21 mouse cellular contexts compared by ENCODE assay signal in the genomic region with DNA sequence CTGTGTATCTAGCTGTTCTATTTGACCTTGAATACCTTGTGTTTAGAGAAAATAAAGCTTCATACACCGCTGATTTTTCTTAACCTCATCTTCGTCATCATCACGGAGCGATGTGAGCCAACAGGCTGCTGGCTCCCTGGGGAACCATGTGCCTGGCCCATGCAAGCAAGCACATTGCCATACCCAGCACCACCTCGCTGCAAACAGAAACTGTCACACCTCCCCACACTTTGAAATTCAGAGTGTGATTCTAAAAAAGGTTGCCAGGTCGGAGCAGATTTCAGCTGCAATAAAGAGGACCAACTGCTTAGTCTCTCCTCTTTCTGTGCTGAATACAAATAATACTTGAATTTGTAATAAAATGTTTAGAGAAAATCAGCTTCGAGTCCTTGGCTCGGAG. TPM values are rescaled to one million over a fixed set of nuclear protein-coding genes. Genes with fewer than 3 reads are reported as not detected.
A peak's percentile ranks its signal among the peaks of the same experiment; 100 is the strongest.
DNase-seq lines count a peak whose midpoint lies in the region; TF ChIP-seq lines count a peak whose summit lies in the region.
"Had no signal": no experiment of that assay in that cellular context is flagged by ENCODE, and none has a peak within 500 bp of the region (broad histone marks: within the 10 kb centered on the region; RNA-seq: fewer than 3 reads in every experiment).

No protein-coding gene starts in this region.

- H3K27ac ChIP-seq in left cerebral cortex, adult 2 months, result no peak overlapping the region
- H3K27ac ChIP-seq: embryonic facial prominence, embryonic 15.5 days; forebrain, embryonic 10.5 days; hindbrain, embryonic 10.5 days; hindbrain, embryonic 14.5 days had no signal

- peak; percentile 34 to 63 for DNase-seq in frontal cortex, postnatal 36 days (ENCODE audit: low spot score in 2 of 2)
- DNase-seq in frontal cortex, postnatal 25 days (ENCODE audit: low spot score in 2 of 2), result no peak
- DNase-seq in left cerebral cortex, adult 2 months (ENCODE audit: extremely low spot score in 1 of 2, low spot score in 2 of 2), result peak; percentile 13 to 18
- no peak for DNase-seq in left cerebral cortex, postnatal 10 days (ENCODE audit: extremely low spot score in 1 of 2, low spot score in 2 of 2)
- DNase-seq in brain, embryonic 14.5 days (ENCODE audit: low read depth), result peak; percentile 10
- DNase-seq in left cerebral cortex, postnatal 36 days (ENCODE audit: low spot score in 2 of 2), result peak; percentile 22 to 55
- no peak for DNase-seq in heart, adult 18-20 months
- DNase-seq: adrenal gland, adult 2 months; adrenal gland, postnatal 25 days; cerebellum, adult 11 months; cerebellum, adult 8-10 months; cerebellum, postnatal 14 days; embryo, embryonic 11 days; gastrocnemius, postnatal 10 days had no signal

- TF ChIP-seq POLR2A in brain, embryonic 14.5 days (IDR thresholded peaks at IDR 0.05; ENCODE audit: borderline replicate concordance, extremely low read depth, insufficient read depth, insufficient read length, poor library complexity, severe bottlenecking), result no peak

- H3K4me3 ChIP-seq in left cerebral cortex, adult 2 months, result no peak overlapping the region
- H3K4me3 ChIP-seq: embryonic facial prominence, embryonic 15.5 days; erythroblast, embryonic 14.5 days; forebrain, embryonic 10.5 days; heart, embryonic 12.5 days; hindbrain, embryonic 10.5 days had no signal

- no peak for TF ChIP-seq CTCF in left cerebral cortex, adult 2 months (IDR thresholded peaks at IDR 0.05)
- no peak for TF ChIP-seq CTCF in brain, embryonic 14.5 days (IDR thresholded peaks at IDR 0.05; ENCODE audit: borderline replicate concordance, extremely low read depth, insufficient read depth, insufficient read length)

- intact Hi-C loops in left cerebral cortex, adult 2 months (cut with DNase I), result no loop called here
- intact Hi-C loops in left cerebral cortex, postnatal 10 days (cut with DNase I), result no loop called here
- intact Hi-C loops in left cerebral cortex, postnatal 36 days (cut with DNase I), result no loop called here

RNA-seq across cellular contexts. Expression of a gene that starts 54.0 kb away (rescaled TPM):
- total RNA-seq in left cerebral cortex, adult 2 months (2021), result 100 to 1,000 TPM; 101 to 103 TPM
- total RNA-seq in left cerebral cortex, postnatal 10 days (2021), result 100 to 1,000 TPM in 1 of 2 experiments, 10 to 100 TPM in 1; 93.5 to 101 TPM
- polyA plus RNA-seq in brain, embryonic 14.5 days (2012; rRNA removed), result 5.7 and 14.8 TPM in 2 replicates
- 10 to 100 TPM; 97.5 to 97.9 TPM for total RNA-seq in left cerebral cortex, postnatal 36 days (2021)
- under 1 TPM; 0.08 to 0.25 TPM for total RNA-seq in heart, adult 18-20 months (2021)
- total RNA-seq: common myeloid progenitor, adult 5-6 weeks had no signal
- polyA plus RNA-seq: erythroblast, embryonic 14.5 days had no signal

Comparison
In these comparisons a context has a peak if more than half of its experiments do, and no peak if none do; other contexts are left out.
1. DNase-seq: peak in frontal cortex, postnatal 36 days (2 of 2), left cerebral cortex, adult 2 months (2 of 2), brain, embryonic 14.5 days (single experiment) and left cerebral cortex, postnatal 36 days (2 of 2); none in frontal cortex, postnatal 25 days (0 of 2), left cerebral cortex, postnatal 10 days (0 of 2) and heart, adult 18-20 months (0 of 2).
2. RNA of a gene that starts 54.0 kb away (total RNA-seq): 101 to 103 TPM in left cerebral cortex, adult 2 months, 93.5 to 101 TPM in left cerebral cortex, postnatal 10 days and 97.5 to 97.9 TPM in left cerebral cortex, postnatal 36 days; 0.08 to 0.25 TPM in heart, adult 18-20 months; every median in the first group is over 10 times any median in the second.